Mouse (Mus musculus) G1E (cell line): ENCODE data around the gene Clec16a. TPM values are rescaled to one million over a fixed set of nuclear protein-coding genes. Genes with fewer than 3 reads are reported as not detected.
A peak's percentile ranks its signal among the peaks of the same experiment; 100 is the strongest.

Experiments used
- ATAC-seq: 2 replicates; pipeline ENCODE4 v1.8.0; 2016; ENCODE audit warnings: mild to moderate bottlenecking; ENCODE audit not compliant: insufficient number of reproducible peaks, poor library complexity, low FRiP score, severe bottlenecking; ENCODE audit errors: extremely low read depth
- DNase-seq: peaks from one replicate; pipeline ENCODE4 v3.0.0; 2012; ENCODE audit warnings: low spot score
- H3K27me3 ChIP-seq: 2 replicates; pipeline ENCODE4 v1.6.1; 2012; ENCODE audit warnings: mild to moderate bottlenecking, low read length, inconsistent platforms; ENCODE audit not compliant: insufficient read depth
- H3K36me3 ChIP-seq: replicated peaks from 2 replicates; pipeline ENCODE3; 2012; ENCODE audit warnings: mild to moderate bottlenecking, inconsistent platforms
- H3K4me1 ChIP-seq: 2 replicates; pipeline ENCODE4 v1.6.1; 2012; ENCODE audit warnings: low read depth, low read length, inconsistent platforms, mixed read lengths; ENCODE audit not compliant: insufficient read depth
- H3K4me3 ChIP-seq: 2 replicates; pipeline ENCODE4 v1.5.1; 2012; ENCODE audit warnings: low read depth, mild to moderate bottlenecking, inconsistent platforms, low read length, moderate library complexity, mixed read lengths
- H3K9me3 ChIP-seq: replicated peaks from 2 replicates; pipeline ENCODE4 v1.6.1; 2012; ENCODE audit warnings: inconsistent platforms
- CTCF ChIP-seq: IDR thresholded peaks from 2 replicates; pipeline ENCODE4 v1.5.1; 2012; ENCODE audit warnings: low read depth, low read length, inconsistent platforms, mixed read lengths
- GATA1 ChIP-seq: IDR thresholded peaks from 2 replicates; pipeline ENCODE4 v1.6.1; 2012; ENCODE audit warnings: borderline replicate concordance, low read length, inconsistent platforms, mixed read lengths
- GATA2 ChIP-seq: IDR thresholded peaks from 2 replicates; pipeline ENCODE4 v1.6.1; 2012; ENCODE audit warnings: low read depth, low read length, inconsistent platforms, borderline replicate concordance
- POLR2AphosphoS5 ChIP-seq: IDR thresholded peaks from 2 replicates; pipeline ENCODE4 v1.6.1; 2012; ENCODE audit warnings: low read depth, low read length, inconsistent platforms; ENCODE audit not compliant: insufficient replicate concordance
- TAL1 ChIP-seq: conservative IDR thresholded peaks from 2 replicates; pipeline ENCODE4 v1.6.1; 2012; ENCODE audit warnings: low read depth, low read length, inconsistent platforms, mixed read lengths
- polyA plus RNA-seq: library from polyadenylated mRNA; stranded (reverse); fragments of >175 nt; gene quantifications from 2 replicates; pipeline ENCODE4 v1.2.3, GENCODE M21; 2012
- total RNA-seq, 2 experiments: library from RNA; stranded (forward) in 1 of 2; stranded (reverse) in 1 of 2; fragments of 200-1000 nt in 1 of 2; fragments of >200 nt in 1 of 2; fragmentation: Nextera tagmentation in 1 of 2; gene quantifications; 2 replicates each; pipeline ENCODE4 v1.2.3; 2014 to 2017

Clec16a gene
- total and polyA plus RNA-seq, 3 experiments = 12.6 to 47.9 (median 18.1) TPM

GRCm38 (mm10) chr16:10689748-10690318 lies 144.7 kb downstream of the Clec16a start:
- peaks cover 58% of the 10 kb centered on the region for H3K36me3 ChIP-seq
- TF ChIP-seq GATA1 = no peak
- TF ChIP-seq CTCF = no peak
- no peak for TF ChIP-seq TAL1
- no peak for TF ChIP-seq POLR2AphosphoS5
- no peak for TF ChIP-seq GATA2
- peaks cover 12% of the 10 kb centered on the region for H3K4me1 ChIP-seq
- DNase-seq = no peak
- H3K9me3 ChIP-seq = no peaks in the 10 kb centered on the region
- ATAC-seq = peak; percentile 54; the same call in 1 of the 2 replicates
- no peaks in the 10 kb centered on the region for H3K27me3 ChIP-seq
- H3K4me3 ChIP-seq = no peak overlapping the region

DNA sequence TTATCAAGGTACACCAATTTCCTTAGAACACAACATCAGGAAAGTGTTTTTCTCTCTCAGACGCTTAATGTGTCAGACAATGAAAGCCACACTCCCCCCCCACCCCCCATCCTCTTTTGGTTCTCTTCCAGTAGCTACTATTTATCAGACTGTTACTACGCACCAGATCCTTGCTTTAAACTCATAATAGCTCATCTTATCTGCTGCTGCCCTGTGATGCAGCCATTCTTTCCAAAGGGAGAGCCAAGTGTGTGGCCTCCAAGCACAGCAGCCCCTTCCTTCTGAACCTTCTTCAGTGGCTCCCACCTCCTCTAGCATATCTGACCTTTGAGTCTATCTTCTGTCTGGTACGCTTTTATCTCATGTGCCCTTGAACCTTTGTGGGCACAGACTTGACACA lies 145.3 kb downstream of the Clec16a start:
- TF ChIP-seq CTCF (no peak), GATA2 (no peak), GATA1 (no peak), TAL1 (no peak), POLR2AphosphoS5 (no peak)
- ATAC-seq (no peak), DNase-seq (no peak)
- Histone ChIP-seq H3K4me3 (no peak overlapping the region), H3K36me3 (peaks cover 61% of the 10 kb centered on the region), H3K27me3 (no peaks in the 10 kb centered on the region), H3K4me1 (peaks cover 9% of the 10 kb centered on the region), H3K9me3 (no peaks in the 10 kb centered on the region)

DNA sequence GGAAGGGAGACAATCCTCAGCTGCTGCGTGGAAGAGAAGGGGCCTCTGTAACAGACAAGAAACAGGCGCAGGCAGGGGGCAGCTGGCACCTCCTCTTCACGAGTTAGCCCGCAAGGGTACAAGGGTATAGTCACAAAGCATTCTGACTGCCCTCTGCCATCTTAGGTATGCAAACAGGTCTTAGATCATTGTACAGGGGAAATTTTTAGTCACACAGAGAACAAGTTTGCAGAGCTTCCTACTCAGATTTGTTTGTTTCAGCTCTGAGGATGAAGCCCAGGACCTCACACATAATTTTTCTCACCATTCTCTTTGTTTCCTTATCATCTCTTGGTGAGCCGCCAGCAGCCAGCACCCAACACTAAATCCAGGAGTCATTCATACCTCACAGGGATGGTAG lies 146.6 kb downstream of the Clec16a start:
- Histone ChIP-seq H3K4me1 (peaks cover 9% of the 10 kb centered on the region), H3K36me3 (peaks cover 68% of the 10 kb centered on the region), H3K9me3 (no peaks in the 10 kb centered on the region), H3K27me3 (no peaks in the 10 kb centered on the region), H3K4me3 (no peak overlapping the region)
- TF ChIP-seq CTCF = no peak
- TF ChIP-seq GATA2 = no peak
- TF ChIP-seq POLR2AphosphoS5 = no peak
- no peak for TF ChIP-seq GATA1
- TF ChIP-seq TAL1 = no peak
- ATAC-seq = no peak
- DNase-seq = no peak

DNA sequence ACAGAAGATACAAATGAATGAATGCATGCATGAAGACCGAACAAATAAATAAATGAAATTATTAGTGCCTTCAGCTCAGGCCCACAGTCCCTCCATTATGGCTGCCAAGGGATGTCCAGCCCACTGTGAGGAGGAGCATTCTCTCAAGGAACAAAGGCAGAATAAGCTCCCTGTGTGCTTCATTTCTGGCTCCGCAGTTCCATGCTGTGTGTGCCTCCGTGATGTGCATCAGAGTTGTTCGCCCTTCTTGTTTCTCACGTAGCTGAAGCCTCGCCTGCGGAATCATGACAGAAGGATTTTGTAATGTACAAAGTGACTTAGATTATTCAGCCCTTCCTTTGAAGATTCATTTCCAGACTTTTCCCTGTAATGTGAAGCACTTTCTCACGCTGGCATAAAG lies 147.7 kb downstream of the Clec16a start:
- Histone ChIP-seq H3K4me3 (no peak overlapping the region), H3K36me3 (peaks cover 70% of the 10 kb centered on the region), H3K27me3 (no peaks in the 10 kb centered on the region), H3K4me1 (peaks cover 14% of the 10 kb centered on the region), H3K9me3 (no peaks in the 10 kb centered on the region)
- TF ChIP-seq GATA2 (no peak), TAL1 (no peak), POLR2AphosphoS5 (no peak), CTCF (no peak), GATA1 (no peak)
- ATAC-seq (no peak), DNase-seq (no peak)

- H3K36me3 ChIP-seq = peaks cover 71% of the 10 kb centered on the region
- H3K9me3 ChIP-seq = no peaks in the 10 kb centered on the region
- peaks cover 15% of the 10 kb centered on the region for H3K4me1 ChIP-seq
- no peak overlapping the region for H3K4me3 ChIP-seq
- ATAC-seq (no peak), DNase-seq (no peak)
- TF ChIP-seq TAL1 (no peak), POLR2AphosphoS5 (no peak), GATA2 (no peak), GATA1 (no peak), CTCF (no peak)
- no peaks in the 10 kb centered on the region for H3K27me3 ChIP-seq
Measured at GRCm38 (mm10) chr16:10693424-10693823, 148.3 kb downstream of the Clec16a start.

GRCm38 (mm10) chr16:10694414-10694851 lies 149.3 kb downstream of the Clec16a start:
- DNase-seq (no peak), ATAC-seq (no peak)
- TF ChIP-seq GATA1 (no peak), POLR2AphosphoS5 (no peak), GATA2 (no peak), TAL1 (no peak), CTCF (no peak)
- Histone ChIP-seq H3K4me3 (no peak overlapping the region), H3K36me3 (peaks cover 72% of the 10 kb centered on the region), H3K4me1 (peaks cover 14% of the 10 kb centered on the region), H3K9me3 (no peaks in the 10 kb centered on the region), H3K27me3 (no peaks in the 10 kb centered on the region)
